Mouse (Mus musculus): Measurements from ENCODE around the gene Pak7.

The Pak7 gene

GRCm38 (mm10) chr2:136175030-136175429 is 212.7 kb downstream of the Pak7 start:
- DNase-seq (ENCODE audit: low read depth, low spot score) = no peak

GRCm38 (mm10) chr2:136150752-136151151 is 237.0 kb downstream of the Pak7 start:
- no peak for DNase-seq (ENCODE audit: low read depth, low spot score)

GRCm38 (mm10) chr2:136149530-136149929 is 238.2 kb downstream of the Pak7 start:
- peak; percentile 62 for DNase-seq (ENCODE audit: low read depth, low spot score)

- DNase-seq (ENCODE audit: low read depth, low spot score) = peak; percentile 90
Observed at GRCm38 (mm10) chr2:136148999-136149398, 238.8 kb downstream of the Pak7 start.

- DNase-seq (ENCODE audit: low read depth, low spot score) = no peak
Observed at GRCm38 (mm10) chr2:136140807-136141206, 247.0 kb downstream of the Pak7 start.

GRCm38 (mm10) chr2:136139159-136140069 is 248.4 kb downstream of the Pak7 start:
- peak; percentile 47 for DNase-seq (ENCODE audit: low read depth, low spot score)

- peak; percentile 33 for DNase-seq (ENCODE audit: low read depth, low spot score)
Observed at GRCm38 (mm10) chr2:136138451-136138850, 249.3 kb downstream of the Pak7 start.

- DNase-seq (ENCODE audit: low read depth, low spot score) = no peak
Observed at GRCm38 (mm10) chr2:136121867-136122266, 265.9 kb downstream of the Pak7 start.

GRCm38 (mm10) chr2:136118006-136118405 is 269.8 kb downstream of the Pak7 start:
- DNase-seq (ENCODE audit: low read depth, low spot score) = no peak

- no peak for DNase-seq (ENCODE audit: low read depth, low spot score)
Observed at GRCm38 (mm10) chr2:136113374-136113773, 274.4 kb downstream of the Pak7 start.

- no peak for DNase-seq (ENCODE audit: low read depth, low spot score)
Observed at GRCm38 (mm10) chr2:136109038-136109363, 278.8 kb downstream of the Pak7 start.

GRCm38 (mm10) chr2:136108124-136109037 is 279.4 kb downstream of the Pak7 start:
- DNase-seq (ENCODE audit: low read depth, low spot score) = no peak

GRCm38 (mm10) chr2:136107597-136107996 is 280.2 kb downstream of the Pak7 start:
- no peak for DNase-seq (ENCODE audit: low read depth, low spot score)

GRCm38 (mm10) chr2:136097143-136097542 is 290.6 kb downstream of the Pak7 start:
- no peak for DNase-seq (ENCODE audit: low read depth, low spot score)

GRCm38 (mm10) chr2:136095978-136096377 is 291.8 kb downstream of the Pak7 start:
- DNase-seq (ENCODE audit: low read depth, low spot score) = no peak

- DNase-seq (ENCODE audit: low read depth, low spot score) = no peak
Observed at GRCm38 (mm10) chr2:136064356-136064755, 323.4 kb downstream of the Pak7 start.

GRCm38 (mm10) chr2:136059029-136059669 is 328.6 kb downstream of the Pak7 start:
- DNase-seq (ENCODE audit: low read depth, low spot score) = no peak

GRCm38 (mm10) chr2:136058398-136058797 is 329.4 kb downstream of the Pak7 start:
- no peak for DNase-seq (ENCODE audit: low read depth, low spot score)

GRCm38 (mm10) chr2:136057861-136058331 is 329.9 kb downstream of the Pak7 start:
- DNase-seq (ENCODE audit: low read depth, low spot score) = no peak

GRCm38 (mm10) chr2:136051688-136052289 is 336.0 kb downstream of the Pak7 start, which contains the start of gene Lamp5:
Gene Lamp5 (plus strand): TSS chr2:136052239.
- DNase-seq (ENCODE audit: low read depth, low spot score) = no peak

Measured in 3T3-L1 (cell line).